Mouse (Mus musculus): ENCODE results near the gene Grik3.

DNA sequence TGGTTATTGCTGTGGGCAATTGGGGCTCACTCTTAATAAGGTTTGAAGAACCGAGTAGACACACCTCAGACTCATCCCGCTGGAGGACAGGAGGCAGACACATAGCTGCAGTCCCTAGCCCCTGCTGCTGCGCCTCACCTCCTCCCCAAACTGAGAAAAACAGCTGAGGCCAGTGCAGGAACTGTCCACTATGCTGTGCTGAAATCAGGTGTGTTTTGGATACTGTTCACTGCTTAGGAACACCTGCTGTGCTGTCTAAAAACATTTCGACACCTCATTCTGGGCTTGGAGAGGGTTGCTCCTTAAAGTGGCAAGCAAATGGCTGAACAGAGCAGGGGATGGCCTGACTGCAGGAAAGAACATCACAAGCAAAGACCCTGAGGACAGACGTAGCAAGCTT is 57.7 kb downstream of the Grik3 start:
- TF ChIP-seq POLR2A (IDR thresholded peaks at IDR 0.05; ENCODE audit: insufficient read depth, low read length) (no peak), CTCF (IDR thresholded peaks at IDR 0.05; ENCODE audit: low read depth, low read length) (no peak)

All from ES-Bruce4 (cell line).